29 mouse cellular contexts compared by ENCODE assay signal in genomic region chr5:38364396-38364795, GRCm38 (mm10). TPM values are rescaled to one million over a fixed set of nuclear protein-coding genes. Genes with fewer than 3 reads are reported as not detected.
DNase-seq lines count a peak whose midpoint lies in the region; ATAC-seq lines count a peak whose summit lies in the region.
"Had no signal": no experiment of that assay in that cellular context is flagged by ENCODE, and none has a peak within 500 bp of the region (broad histone marks: within the 10 kb centered on the region; RNA-seq: fewer than 3 reads in every experiment).

No protein-coding gene starts in this region.

- H3K4me1 ChIP-seq in midbrain, embryonic 15.5 days: peaks cover 14% of the 10 kb centered on the region

- ATAC-seq in midbrain, embryonic 15.5 days (replicated peaks): no peak
- ATAC-seq: forebrain, postnatal 0 days had no signal

- no peak overlapping the region for H3K9ac ChIP-seq in midbrain, embryonic 15.5 days
- H3K9ac ChIP-seq: embryonic facial prominence, embryonic 12.5 days; forebrain, postnatal 0 days; hindbrain, embryonic 14.5 days had no signal

- H3K36me3 ChIP-seq in midbrain, embryonic 15.5 days (replicated peaks): no peaks in the 10 kb centered on the region
- H3K36me3 ChIP-seq: embryonic facial prominence, embryonic 12.5 days had no signal

- H3K27ac ChIP-seq in midbrain, embryonic 15.5 days: no peak overlapping the region
- H3K27ac ChIP-seq: embryonic facial prominence, embryonic 12.5 days; hindbrain, embryonic 14.5 days had no signal

- WGBS in midbrain, embryonic 15.5 days: 78% methylated on average over 5 of the region's 5 CpGs

- peak; percentile 53 to 57 for DNase-seq in left cerebral cortex, adult 18-20 months (ENCODE audit: low spot score in 2 of 2)
- DNase-seq in left cerebral cortex, postnatal 4 days: no peak
- peak; percentile 46 for DNase-seq in Muller cell, postnatal 12 days (ENCODE audit: inconsistent ontology term)
- peak; percentile 74 to 79 for DNase-seq in frontal cortex, adult 2 months (ENCODE audit: extremely low spot score in 1 of 2, low spot score in 1 of 2)
- DNase-seq in left cerebral cortex, postnatal 25 days (ENCODE audit: low spot score in 2 of 2): peak; percentile 55 to 90
- DNase-seq in spleen, adult 12 weeks (ENCODE audit: low spot score): no peak
- DNase-seq: adrenal gland, adult 2 months; B cell, adult 2 months; cerebellum, adult 9-10 months; forebrain, postnatal 0 days; gastrocnemius, postnatal 10 days; heart, adult 18-20 months; heart, postnatal 36 days; kidney, adult 9 months; kidney, postnatal 25 days; lung, adult 18-20 months; lung, postnatal 14 days; midbrain, embryonic 14.5 days; spleen, adult 18-20 months had no signal

- no peak overlapping the region for H3K4me2 ChIP-seq in midbrain, embryonic 15.5 days
- H3K4me2 ChIP-seq: embryonic facial prominence, embryonic 12.5 days; hindbrain, embryonic 14.5 days; liver, embryonic 11.5 days had no signal

- intact Hi-C loops in left cerebral cortex, postnatal 4 days (cut with DNase I): no loop called here
- intact Hi-C loops in left cerebral cortex, postnatal 25 days (cut with DNase I): no loop called here

- no peak overlapping the region for H3K4me3 ChIP-seq in midbrain, embryonic 15.5 days
- H3K4me3 ChIP-seq: embryonic facial prominence, embryonic 12.5 days; megakaryocyte, embryonic 14.5 days; myocyte had no signal

- no peaks in the 10 kb centered on the region for H3K9me3 ChIP-seq in midbrain, embryonic 15.5 days
- H3K9me3 ChIP-seq: embryonic facial prominence, embryonic 12.5 days; megakaryocyte, embryonic 14.5 days had no signal

- H3K27me3 ChIP-seq in midbrain, embryonic 15.5 days (replicated peaks): no peaks in the 10 kb centered on the region
- H3K27me3 ChIP-seq: embryonic facial prominence, embryonic 12.5 days; megakaryocyte, embryonic 14.5 days had no signal

RNA-seq across cellular contexts. Expression of gene Drd5, which starts 45.2 kb away (rescaled TPM):
- total RNA-seq in left cerebral cortex, adult 18-20 months (2021): 1 to 10 TPM; 1.4 to 2.0 TPM
- total RNA-seq in left cerebral cortex, postnatal 4 days (2021): 1 to 10 TPM; 1.3 to 1.4 TPM
- 1.5 and 1.8 TPM in 2 replicates for polyA plus RNA-seq in frontal cortex, adult 2 months (2012; rRNA removed)
- total RNA-seq in left cerebral cortex, postnatal 25 days (2021): 1 to 10 TPM; 1.3 to 1.6 TPM
- polyA plus RNA-seq in midbrain, embryonic 15.5 days (2015; fragmentation: Nextera tagmentation; extraction: Ambion mirVana): 0.66 and 0.76 TPM in 2 replicates
- total RNA-seq: adrenal gland, adult 2 months; common myeloid progenitor, adult 5-6 weeks; gastrocnemius, postnatal 10 days; heart, adult 18-20 months; heart, postnatal 36 days had no signal
- polyA plus RNA-seq: adrenal gland, adult 2 months; heart, embryonic 14.5 days; intestine, embryonic 14.5 days; limb, embryonic 11.5 days; liver, embryonic 11.5 days; myocyte had no signal

Comparison
In these comparisons a context has a peak if more than half of its experiments do, and no peak if none do; other contexts are left out.
1. DNase-seq: peak in left cerebral cortex, adult 18-20 months (2 of 2), Muller cell, postnatal 12 days (single experiment), frontal cortex, adult 2 months (2 of 2) and left cerebral cortex, postnatal 25 days (2 of 2); none in left cerebral cortex, postnatal 4 days (single experiment) and spleen, adult 12 weeks (single experiment).